10 mouse cellular contexts compared by ENCODE assay signal in genomic region chr13:4228441-4228840, GRCm38 (mm10). TPM values are rescaled to one million over a fixed set of nuclear protein-coding genes. Genes with fewer than 3 reads are reported as not detected.
DNase-seq lines count a peak whose midpoint lies in the region; ATAC-seq lines count a peak whose summit lies in the region.
"Had no signal": no experiment of that assay in that cellular context is flagged by ENCODE, and none has a peak within 500 bp of the region (broad histone marks: within the 10 kb centered on the region; RNA-seq: fewer than 3 reads in every experiment).

Gene Akr1c19, plus strand, starts transcription at chr13:4228700.

- no peaks in the 10 kb centered on the region for H3K4me1 ChIP-seq in embryonic facial prominence, embryonic 14.5 days (ENCODE audit: control insufficient read depth, insufficient read depth, low read length)
- H3K4me1 ChIP-seq in embryonic facial prominence, embryonic 10.5 days, result no peaks in the 10 kb centered on the region
- H3K4me1 ChIP-seq in liver, embryonic 15.5 days (replicated peaks), result no peaks in the 10 kb centered on the region; the same call in 1 of the 2 replicates
- no peaks in the 10 kb centered on the region for H3K4me1 ChIP-seq in midbrain, embryonic 10.5 days
- H3K4me1 ChIP-seq: neural tube, embryonic 12.5 days had no signal

- no peak for ATAC-seq in embryonic facial prominence, embryonic 14.5 days (ENCODE audit: low read depth)
- ATAC-seq in liver, embryonic 15.5 days (ENCODE audit: insufficient read depth), result no peak

- H3K27me3 ChIP-seq in embryonic facial prominence, embryonic 14.5 days (replicated peaks; ENCODE audit: control insufficient read depth, insufficient read depth, low read length), result no peaks in the 10 kb centered on the region
- no peaks in the 10 kb centered on the region for H3K27me3 ChIP-seq in embryonic facial prominence, embryonic 10.5 days (replicated peaks; ENCODE audit: low read depth, poor library complexity, severe bottlenecking)
- no peaks in the 10 kb centered on the region for H3K27me3 ChIP-seq in liver, embryonic 15.5 days
- H3K27me3 ChIP-seq in midbrain, embryonic 10.5 days (ENCODE audit: low read depth, poor library complexity, severe bottlenecking), result no peaks in the 10 kb centered on the region
- H3K27me3 ChIP-seq: neural tube, embryonic 12.5 days had no signal

- H3K27ac ChIP-seq in embryonic facial prominence, embryonic 14.5 days (replicated peaks; ENCODE audit: low read depth, low read length), result no peak within 1 kb of the TSS
- no peak within 1 kb of the TSS for H3K27ac ChIP-seq in embryonic facial prominence, embryonic 10.5 days (replicated peaks)
- no peak within 1 kb of the TSS for H3K27ac ChIP-seq in liver, embryonic 15.5 days (replicated peaks)
- H3K27ac ChIP-seq in midbrain, embryonic 10.5 days (replicated peaks), result no peak within 1 kb of the TSS
- H3K27ac ChIP-seq: neural tube, embryonic 12.5 days had no signal

- 80% methylated on average over 1 of the region's 1 CpGs for WGBS in embryonic facial prominence, embryonic 14.5 days
- 84% methylated on average over 1 of the region's 1 CpGs for WGBS in embryonic facial prominence, embryonic 10.5 days
- WGBS in liver, embryonic 15.5 days (ENCODE audit: insufficient replicate concordance), result 29% methylated on average over 1 of the region's 1 CpGs
- WGBS in midbrain, embryonic 10.5 days, result 70% methylated on average over 1 of the region's 1 CpGs

- H3K36me3 ChIP-seq in embryonic facial prominence, embryonic 14.5 days (ENCODE audit: control insufficient read depth, insufficient read depth, low read length), result no peaks in the 10 kb centered on the region
- no peaks in the 10 kb centered on the region for H3K36me3 ChIP-seq in embryonic facial prominence, embryonic 10.5 days (replicated peaks)
- no peaks in the 10 kb centered on the region for H3K36me3 ChIP-seq in liver, embryonic 15.5 days (replicated peaks)
- no peaks in the 10 kb centered on the region for H3K36me3 ChIP-seq in midbrain, embryonic 10.5 days
- H3K36me3 ChIP-seq: neural tube, embryonic 12.5 days had no signal

- peak; percentile 12 for DNase-seq in embryonic facial prominence, embryonic 14.5 days (ENCODE audit: low spot score)
- DNase-seq in embryonic facial prominence, embryonic 10.5 days (ENCODE audit: low spot score), result no peak
- DNase-seq in urinary bladder, postnatal 14 days (ENCODE audit: low spot score), result peak; percentile 7
- no peak for DNase-seq in urinary bladder, postnatal 10 days (ENCODE audit: low spot score)
- no peak for DNase-seq in right cerebral cortex, adult 2 months (ENCODE audit: low spot score in 2 of 2)
- DNase-seq in spleen, postnatal 10 days (ENCODE audit: low spot score in 2 of 2), result no peak
- DNase-seq in midbrain, embryonic 10.5 days (ENCODE audit: low spot score), result no peak
- DNase-seq: right cerebral cortex, postnatal 25 days had no signal

- H3K4me3 ChIP-seq in embryonic facial prominence, embryonic 14.5 days (ENCODE audit: low read depth, low read length), result no peak within 1 kb of the TSS
- no peak within 1 kb of the TSS for H3K4me3 ChIP-seq in embryonic facial prominence, embryonic 10.5 days
- no peak within 1 kb of the TSS for H3K4me3 ChIP-seq in liver, embryonic 15.5 days (replicated peaks)
- no peak within 1 kb of the TSS for H3K4me3 ChIP-seq in midbrain, embryonic 10.5 days
- H3K4me3 ChIP-seq: neural tube, embryonic 12.5 days had no signal

- no peak within 1 kb of the TSS for H3K4me2 ChIP-seq in embryonic facial prominence, embryonic 14.5 days (ENCODE audit: low read depth, low read length)
- no peak within 1 kb of the TSS for H3K4me2 ChIP-seq in liver, embryonic 15.5 days
- H3K4me2 ChIP-seq: neural tube, embryonic 12.5 days had no signal

- H3K9ac ChIP-seq in embryonic facial prominence, embryonic 14.5 days (ENCODE audit: low read depth, low read length), result no peak within 1 kb of the TSS
- H3K9ac ChIP-seq in liver, embryonic 15.5 days, result no peak within 1 kb of the TSS
- H3K9ac ChIP-seq: neural tube, embryonic 12.5 days had no signal

- no peaks in the 10 kb centered on the region for H3K9me3 ChIP-seq in embryonic facial prominence, embryonic 14.5 days (ENCODE audit: control insufficient read depth, low read length)
- no peaks in the 10 kb centered on the region for H3K9me3 ChIP-seq in embryonic facial prominence, embryonic 10.5 days
- H3K9me3 ChIP-seq in liver, embryonic 15.5 days (replicated peaks), result no peaks in the 10 kb centered on the region
- no peaks in the 10 kb centered on the region for H3K9me3 ChIP-seq in midbrain, embryonic 10.5 days (replicated peaks)
- H3K9me3 ChIP-seq: neural tube, embryonic 12.5 days had no signal

RNA-seq across cellular contexts. Expression of gene Akr1c19, which starts in this region (rescaled TPM):
- polyA plus RNA-seq in embryonic facial prominence, embryonic 14.5 days (2014; fragmentation: Nextera tagmentation; extraction: Ambion mirVana), result 0.40 and 0.90 TPM in 2 replicates
- 0.23 and 0.29 TPM in 2 replicates for polyA plus RNA-seq in embryonic facial prominence, embryonic 10.5 days (2016; fragmentation: Nextera tagmentation; extraction: Ambion mirVana)
- polyA plus RNA-seq in liver, embryonic 15.5 days (2015; fragmentation: Nextera tagmentation; extraction: Ambion mirVana), result 45.4 and 51.4 TPM in 2 replicates
- polyA plus RNA-seq in midbrain, embryonic 10.5 days (2016; fragmentation: Nextera tagmentation; extraction: Ambion mirVana), result 0.31 and 0.54 TPM in 2 replicates

Comparison
In these comparisons a context has a peak if more than half of its experiments do, and no peak if none do; other contexts are left out.
1. RNA of gene Akr1c19 (polyA plus RNA-seq): 45.4 to 51.4 TPM in liver, embryonic 15.5 days; 0.31 to 0.54 TPM in midbrain, embryonic 10.5 days, 0.40 to 0.90 TPM in embryonic facial prominence, embryonic 14.5 days and 0.23 to 0.29 TPM in embryonic facial prominence, embryonic 10.5 days; every median in the first group is over 10 times any median in the second.
2. Peak in DNase-seq in embryonic facial prominence, embryonic 14.5 days; RNA of the gene not detected or under 1 TPM.